Mouse (Mus musculus) retina, embryonic 14.5 days (tissue): Measurements from ENCODE around the gene Cox10.
"Not testable (repeated sequence)": the region's sequence is repeated elsewhere in the genome, so short reads cannot be mapped to it uniquely, and the experiment has no call there.

Experiments used
- DNase-seq: peaks from one replicate; pipeline ENCODE4 v3.0.0-alpha.2; 2015; ENCODE audit warnings: low spot score

Gene Cox10

DNA sequence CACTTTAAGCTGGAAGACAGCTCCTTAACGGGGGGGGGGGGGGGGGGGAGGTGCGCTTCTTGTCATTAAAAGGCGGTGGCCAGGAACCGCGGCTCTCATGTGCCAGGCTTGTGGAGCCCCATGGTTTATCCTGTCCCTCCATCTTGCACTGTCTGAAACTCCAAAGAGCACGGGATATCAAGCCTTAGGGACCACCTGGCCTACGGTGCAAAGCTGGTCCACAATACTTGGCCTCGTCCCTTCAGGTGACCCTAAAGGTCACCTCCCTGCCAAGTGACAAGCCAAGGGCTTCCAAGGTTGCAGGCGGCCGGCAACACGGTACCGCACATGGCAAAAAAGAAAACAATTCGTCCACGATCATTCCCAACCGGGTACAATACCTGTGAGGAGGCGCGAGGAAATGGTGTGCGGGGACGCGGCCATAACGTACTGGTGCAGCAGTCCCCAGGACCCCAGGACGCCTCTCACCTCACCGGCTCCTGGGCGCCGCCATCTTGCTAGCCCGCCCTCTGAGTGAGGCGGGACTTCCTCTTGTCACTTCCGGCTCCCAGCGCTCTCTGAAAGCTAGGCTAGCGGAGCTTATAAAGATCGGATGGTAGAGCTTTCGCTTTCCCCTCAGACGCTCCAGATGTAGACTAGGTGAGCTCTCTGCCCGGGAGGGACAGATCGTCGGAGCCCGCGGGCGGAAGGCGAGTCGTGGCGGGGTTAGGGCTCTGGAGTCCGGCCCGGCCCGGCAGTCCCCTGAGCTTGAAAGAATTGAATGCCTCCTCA lies at the start of gene Cox10:
TSS of gene Cox10 (minus strand) at position 513 of the 771 bp plus-strand sequence.
- peak; percentile 93 for DNase-seq

DNA sequence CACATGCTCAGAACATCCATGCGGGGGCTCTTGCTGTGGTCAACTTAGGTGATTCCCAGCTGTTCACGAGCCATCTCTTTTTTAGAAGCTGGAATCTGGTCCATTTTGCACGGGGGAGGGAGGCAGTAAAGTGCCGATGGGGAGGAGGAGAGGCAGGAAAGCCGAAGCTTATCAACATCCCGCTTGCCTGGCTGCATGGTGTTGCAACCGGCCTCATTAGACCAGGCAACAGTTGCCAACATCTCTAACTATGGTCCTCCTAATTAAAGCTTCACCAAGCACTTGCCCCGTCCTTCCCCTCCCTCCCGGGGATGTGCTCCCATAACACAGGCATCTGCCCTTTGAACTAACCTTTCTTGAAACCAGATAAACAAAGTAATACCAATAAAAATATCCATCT lies 48.7 kb upstream of the Cox10 start:
- DNase-seq = no peak

DNA sequence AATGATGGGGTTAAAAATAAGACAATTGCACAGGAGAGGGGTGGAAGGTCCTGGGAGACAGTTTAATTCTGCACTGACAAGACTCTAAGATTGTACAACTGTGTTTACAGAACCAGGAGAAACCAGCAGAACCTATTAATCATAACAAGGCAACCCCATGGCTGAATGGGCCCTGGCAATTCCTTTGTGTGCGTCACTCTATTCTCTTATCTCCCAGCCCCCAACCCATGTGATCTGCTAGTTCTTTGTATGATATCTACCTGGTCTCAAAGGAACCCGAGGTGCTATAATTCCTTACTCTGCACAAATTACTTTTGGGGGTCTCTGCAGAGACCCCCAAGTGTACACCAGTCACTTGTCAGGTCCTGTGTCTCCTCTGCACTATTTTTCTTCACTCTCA lies 46.2 kb upstream of the Cox10 start:
- DNase-seq = no peak

DNA sequence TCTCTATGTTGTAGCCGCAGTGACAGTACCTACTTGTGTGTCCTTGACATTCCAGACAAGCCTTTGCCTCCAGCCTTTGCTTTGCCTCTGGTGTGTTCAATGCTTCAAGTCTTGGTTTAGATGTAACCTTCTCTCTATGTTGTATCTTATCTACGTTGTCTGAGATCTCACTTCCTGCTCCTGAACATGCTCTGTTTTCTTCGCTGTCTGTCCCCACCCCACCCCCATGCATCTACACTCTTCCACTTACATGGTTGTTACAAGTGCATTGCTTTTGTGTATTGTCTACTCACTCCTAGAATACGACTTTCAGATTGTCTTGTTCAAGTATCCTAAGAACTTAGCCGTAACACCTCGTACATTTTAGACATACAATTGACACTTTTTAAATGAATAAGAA lies 43.9 kb upstream of the Cox10 start:
- not testable (repeated sequence) for DNase-seq

DNA sequence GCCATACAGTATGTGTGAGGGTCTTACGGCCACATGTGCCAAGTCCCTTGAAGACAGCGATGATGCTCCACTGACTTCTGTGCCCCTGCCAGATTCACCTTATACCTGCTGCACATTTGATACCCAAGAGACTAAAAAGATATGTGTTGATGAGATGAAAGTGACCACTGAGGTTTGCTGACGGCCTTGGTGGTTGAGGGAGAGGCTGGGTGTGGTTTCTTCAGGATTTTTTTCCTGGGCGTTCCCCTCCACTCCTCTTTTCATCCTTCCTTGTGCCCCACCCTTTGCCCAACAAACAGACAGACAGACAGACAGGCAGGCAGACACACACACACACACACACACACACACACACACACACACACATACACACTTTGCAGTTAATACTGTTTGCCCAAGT lies 37.4 kb upstream of the Cox10 start:
- no peak for DNase-seq

DNA sequence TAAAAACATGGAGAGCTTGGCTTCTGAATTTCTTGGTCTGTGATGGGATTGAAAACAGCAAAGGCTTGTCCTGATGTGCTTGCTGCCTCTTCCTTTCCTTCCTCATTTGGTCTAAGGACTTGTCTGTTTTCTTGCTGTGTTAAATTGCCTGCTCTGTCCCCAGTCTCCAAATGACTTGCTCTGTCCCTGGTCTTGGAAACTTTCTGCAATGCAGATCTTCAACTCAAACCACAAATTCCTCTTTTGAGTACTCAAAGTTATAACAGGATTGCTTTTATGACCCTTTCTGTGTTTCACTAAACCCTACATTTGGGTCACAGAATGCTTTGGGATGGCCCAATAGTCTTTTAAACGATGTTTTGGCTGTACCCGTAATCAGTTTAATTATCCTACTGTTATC lies 36.6 kb upstream of the Cox10 start:
- DNase-seq = no peak

DNA sequence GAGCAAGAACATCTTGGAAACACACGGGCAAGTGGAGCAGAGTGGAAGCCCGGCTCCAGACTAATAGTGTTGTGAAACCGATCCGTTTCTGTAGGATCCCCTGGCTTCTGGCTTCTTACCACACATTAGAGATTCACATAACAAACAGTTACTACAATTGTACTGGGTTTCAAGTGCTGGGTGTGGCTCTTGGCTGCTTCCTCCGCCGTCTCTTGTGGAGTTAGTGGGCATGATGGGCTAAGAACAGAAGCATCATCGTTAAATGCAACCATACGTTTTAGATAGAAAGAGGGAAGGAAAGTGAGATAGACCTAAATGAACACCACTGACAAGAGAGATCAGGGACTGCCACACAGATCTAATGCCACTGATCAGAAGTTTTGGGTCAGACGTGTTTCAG lies 35.8 kb upstream of the Cox10 start:
- DNase-seq = no peak

DNA sequence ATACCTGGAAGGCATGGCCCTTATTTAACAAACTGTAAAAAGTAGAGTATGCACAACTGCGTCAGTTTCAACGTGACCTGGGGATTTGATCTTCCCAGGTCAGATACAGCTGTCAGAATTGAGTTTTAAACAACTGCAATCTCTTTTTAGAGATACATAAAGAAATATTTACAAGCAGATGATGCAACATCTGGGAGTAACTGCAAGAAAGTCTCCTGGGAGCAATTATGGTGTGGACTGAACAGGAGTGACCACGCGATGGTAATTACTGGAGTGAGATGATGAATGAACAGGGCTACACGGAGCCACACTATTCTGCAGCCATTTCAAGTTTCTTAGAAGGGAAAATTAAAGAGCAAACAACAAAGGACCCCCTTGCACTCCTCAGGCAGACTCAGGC lies 20.8 kb upstream of the Cox10 start:
- no peak for DNase-seq

DNA sequence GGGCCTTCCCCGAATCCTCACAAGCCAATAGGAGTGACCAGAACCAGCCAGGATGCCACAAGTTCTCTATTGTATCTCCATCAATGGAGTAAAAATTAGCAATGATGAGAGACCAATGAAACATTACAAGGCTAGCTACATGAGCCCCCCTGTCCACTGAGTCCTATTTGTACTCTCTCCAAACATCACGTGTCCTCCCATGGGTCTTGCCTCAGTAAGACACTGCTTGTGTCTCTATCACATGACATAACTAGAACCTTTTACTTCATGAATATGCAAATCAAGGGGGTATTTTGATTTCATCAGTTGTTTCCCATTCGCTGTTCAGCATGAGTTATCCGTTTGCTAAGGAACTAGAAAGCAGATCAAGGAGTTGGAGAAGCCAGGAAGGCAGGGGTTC lies 13.8 kb upstream of the Cox10 start:
- no peak for DNase-seq

DNA sequence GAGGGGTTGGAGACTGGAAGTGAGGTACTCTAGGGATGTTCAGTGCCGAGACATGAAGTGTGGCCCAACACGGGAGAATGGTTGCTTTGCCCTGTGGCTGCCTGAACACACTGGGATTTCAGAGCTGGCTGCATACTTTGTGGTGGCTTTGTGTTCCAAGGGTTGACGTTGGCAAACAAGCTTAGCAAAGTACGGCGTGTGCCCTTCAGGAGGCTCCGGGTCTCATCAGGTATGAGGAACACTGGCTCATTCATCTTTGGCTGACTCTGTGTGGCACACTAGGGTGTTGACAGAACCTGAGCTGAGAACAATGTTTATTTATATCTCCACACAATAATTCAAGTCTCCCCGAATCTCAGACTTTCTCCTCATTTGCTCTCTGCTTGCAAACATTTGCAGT lies 11.9 kb upstream of the Cox10 start:
- DNase-seq = no peak

DNA sequence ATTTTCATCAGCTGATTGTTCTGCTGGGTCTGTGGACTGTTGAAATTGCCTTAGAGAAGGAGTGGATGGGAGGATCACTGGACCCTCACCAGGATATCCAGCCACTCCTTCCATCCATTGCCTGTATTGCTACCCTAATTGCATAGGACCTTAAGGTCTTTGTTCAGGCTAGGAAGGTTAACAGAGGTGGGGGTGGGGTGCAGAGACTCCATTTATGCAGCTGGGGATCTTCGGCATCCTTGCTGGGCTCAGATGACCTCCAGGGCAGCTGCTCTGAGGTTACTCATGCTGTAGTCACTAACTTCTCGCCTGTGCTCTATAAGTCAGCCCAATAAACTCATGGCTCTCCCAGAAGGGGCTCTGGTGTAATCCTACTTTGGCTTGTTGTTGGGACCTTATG lies 10.4 kb upstream of the Cox10 start:
- no peak for DNase-seq

DNA sequence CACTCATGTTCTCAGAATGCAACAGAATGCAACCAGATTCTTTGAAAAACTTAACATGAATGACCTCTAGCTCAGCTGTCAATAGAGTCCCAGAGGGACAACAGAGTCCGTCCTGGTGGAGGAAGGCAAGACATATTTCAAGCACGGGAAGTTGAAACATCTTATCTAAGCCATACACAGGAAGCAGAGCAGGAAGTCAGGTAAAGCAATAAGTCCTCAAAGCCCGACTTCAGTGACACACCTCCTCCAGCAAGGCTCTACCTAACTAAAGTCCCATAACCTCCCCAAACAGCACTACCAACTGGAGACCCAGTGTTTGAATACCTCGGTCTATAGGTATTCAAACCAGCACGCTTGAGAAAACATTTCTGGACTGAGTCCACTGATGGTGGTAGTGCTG lies 6.6 kb upstream of the Cox10 start:
- no peak for DNase-seq

DNA sequence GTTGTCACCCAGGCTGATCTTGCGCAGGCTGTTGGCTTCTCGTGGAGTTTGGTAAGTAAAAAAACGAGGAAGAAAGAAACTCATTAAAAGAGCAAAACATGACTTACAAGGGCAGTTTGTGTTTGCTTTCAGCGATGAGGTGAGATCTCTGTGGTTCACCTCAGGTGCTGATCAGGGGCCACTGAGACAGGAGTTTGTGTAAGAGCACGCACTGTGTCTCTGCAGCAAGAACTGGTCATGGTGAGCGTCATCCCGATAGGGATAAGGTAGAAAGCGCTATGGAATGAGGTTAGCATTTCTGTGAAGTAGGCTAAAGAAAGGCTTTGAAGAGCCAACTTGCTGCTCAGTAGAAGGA lies 436 bp upstream of the Cox10 start:
- no peak for DNase-seq

DNA sequence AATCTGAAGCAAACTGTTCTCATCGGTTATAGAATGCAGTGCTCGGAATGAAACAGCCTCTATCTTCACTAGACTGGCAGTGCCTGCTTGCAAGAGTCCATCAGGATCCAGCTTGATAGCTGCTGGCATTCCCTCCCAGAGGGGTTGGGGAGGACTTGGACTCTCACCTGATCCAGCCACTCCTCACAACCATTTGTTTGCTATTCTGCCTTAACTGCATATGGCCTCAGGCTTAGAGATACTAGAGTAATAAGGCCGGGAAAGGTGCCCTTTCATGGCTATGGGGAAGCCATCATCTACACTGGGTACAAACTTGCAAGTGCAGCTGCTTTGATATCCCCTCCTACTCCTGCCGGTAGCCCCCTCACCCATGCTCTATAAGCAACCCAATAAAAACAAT lies 3.1 kb downstream of the Cox10 start:
- no peak for DNase-seq

DNA sequence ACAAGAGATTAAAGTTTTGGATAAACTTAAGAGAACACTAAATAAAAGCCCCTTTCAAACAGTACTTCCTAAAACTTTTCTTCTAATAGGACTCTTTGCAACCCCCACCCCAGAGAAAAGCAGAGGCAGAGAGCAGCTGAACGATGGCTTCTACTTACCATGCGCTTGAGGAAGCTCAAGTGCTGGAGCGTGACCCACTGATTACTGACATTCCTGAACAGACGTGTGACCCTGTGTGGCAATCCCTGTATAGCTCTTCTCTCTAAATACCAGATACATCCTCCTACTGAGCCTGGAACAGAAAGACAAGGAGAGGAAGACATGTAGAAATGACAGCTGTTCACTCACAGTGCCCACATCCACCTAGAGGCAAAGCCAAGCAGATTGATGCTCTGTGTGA lies 5.9 kb downstream of the Cox10 start:
- DNase-seq = no peak

DNA sequence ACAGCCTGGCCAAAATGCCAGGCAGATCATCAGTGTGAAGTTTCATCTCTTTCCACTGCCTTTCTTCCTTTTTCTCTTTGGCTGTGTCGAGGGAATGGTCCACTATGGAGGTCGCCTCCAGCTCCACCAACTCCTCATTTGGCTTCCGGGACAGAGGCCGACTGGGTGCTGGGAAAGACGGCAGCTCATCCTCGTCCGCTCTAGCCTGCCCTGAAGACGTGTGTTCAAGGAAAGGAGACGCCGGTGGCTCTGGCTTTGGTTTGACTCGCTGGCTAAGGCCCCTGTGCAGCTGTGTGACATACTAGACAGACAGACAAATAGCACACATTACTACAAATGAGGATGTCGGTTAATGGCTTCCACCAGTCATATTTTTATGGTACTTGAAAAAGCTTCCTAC lies 7.7 kb downstream of the Cox10 start:
- no peak for DNase-seq

DNA sequence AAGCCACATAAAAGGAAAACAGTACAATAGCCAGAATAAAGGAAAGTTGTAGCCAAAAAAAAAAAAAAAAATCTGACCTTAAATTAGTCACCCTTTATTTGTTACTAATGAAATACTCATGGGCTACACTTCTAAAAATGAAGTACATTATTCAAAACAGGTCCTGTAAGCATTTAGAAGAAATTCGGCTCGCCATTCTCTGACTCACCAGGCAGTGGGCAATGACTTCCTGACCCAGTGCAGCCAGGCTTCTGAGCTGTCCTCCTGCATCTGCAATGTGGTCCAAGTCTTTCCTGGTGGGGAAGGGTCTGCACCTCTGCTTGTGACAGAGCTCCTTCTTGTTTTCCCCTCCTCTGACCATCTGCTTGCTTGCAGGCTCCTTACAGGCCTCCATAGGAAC lies 13.3 kb downstream of the Cox10 start:
- DNase-seq = no peak

DNA sequence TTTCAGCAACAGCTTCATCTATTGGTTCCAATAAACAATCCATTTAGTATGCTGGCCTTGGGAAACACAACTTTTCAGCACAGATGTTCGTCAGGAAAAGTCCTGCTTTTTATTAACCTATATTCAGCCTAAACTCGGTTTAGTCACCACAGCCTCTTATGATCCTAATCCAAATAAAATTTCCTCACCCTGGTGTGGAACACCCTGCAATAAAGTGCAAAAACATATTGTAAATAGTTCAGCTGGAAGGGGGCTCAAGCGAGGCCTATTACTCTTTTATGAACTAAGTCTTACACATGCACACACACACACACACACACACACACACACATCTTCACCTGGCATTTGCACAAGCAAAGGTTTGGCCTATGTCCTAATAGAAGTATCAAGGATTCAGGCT lies 16.1 kb downstream of the Cox10 start:
- DNase-seq = no peak

DNA sequence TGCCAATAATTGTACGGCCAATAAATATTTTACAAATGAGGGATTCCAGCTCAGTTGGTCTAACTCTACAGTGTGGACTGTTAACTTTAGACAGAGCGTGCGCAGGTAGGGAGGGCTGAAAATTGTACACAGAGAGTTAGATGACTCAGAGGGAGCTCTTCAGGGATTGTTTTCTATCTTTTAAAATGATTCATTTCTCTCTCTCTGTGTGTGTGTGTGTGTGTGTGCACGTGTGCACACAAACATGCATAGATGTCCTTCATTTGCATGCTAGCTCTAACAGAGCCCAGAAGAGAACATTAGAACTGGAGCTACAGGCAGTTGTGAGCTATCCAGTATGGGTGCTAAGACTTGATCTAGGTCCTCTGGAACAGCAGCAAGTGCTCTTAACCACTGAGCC lies 17.0 kb downstream of the Cox10 start:
- DNase-seq = no peak

DNA sequence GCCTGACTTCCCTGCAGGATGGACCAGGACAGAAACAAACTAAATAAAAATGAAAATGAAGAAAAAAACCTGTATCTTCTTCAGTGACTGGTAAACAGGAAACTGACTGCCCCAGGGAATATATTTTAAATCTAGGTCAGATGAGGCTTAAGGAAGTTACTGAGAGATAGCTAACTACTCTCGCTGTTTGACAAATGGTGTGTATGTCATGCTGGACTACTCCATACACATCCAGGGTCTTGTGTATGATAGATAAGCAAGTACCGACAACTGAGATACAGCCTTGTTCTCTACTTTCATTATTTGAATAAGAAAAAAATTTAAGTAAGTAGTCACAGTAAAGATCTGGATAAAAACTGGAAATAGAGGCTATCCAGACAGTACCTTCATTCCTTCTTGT lies 20.0 kb downstream of the Cox10 start:
- DNase-seq = no peak

DNA sequence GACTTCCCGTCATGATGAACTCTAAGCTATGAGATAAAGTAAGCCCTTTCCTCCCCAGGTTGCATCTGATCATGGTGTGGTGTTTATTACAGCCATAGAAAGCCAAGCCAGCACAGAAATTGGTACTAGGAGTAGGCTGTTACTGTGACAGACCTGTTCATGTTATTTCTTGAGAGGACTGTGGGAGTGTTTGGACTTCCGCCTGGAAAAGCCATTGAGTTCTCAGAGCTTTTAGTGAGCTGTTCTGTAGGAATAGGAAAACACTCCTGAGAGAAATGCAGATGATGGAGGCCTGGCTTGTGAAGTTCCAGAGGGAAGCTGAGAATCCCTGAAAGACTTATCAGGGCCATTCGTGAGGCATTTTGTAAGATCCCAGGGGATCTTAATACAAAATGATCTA lies 20.8 kb downstream of the Cox10 start:
- DNase-seq = no peak

DNA sequence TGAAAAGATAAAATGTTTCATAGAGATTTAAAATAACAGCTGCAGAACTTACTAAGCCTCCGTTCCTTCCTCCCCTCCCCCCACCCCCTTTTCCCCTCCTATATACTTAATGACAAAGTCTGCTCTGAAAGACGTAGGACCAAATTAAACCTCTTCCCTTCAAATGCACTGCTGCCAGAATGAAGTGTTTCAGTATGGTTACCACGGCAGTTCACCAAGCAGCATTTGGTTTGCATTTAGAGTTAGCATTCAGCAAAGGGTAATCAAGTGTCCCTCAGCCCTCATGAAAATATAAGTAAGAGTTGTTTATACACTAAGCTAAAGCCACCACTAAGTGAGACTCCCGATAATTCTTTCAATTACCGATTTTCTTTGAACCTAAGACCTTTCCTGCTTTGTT lies 25.9 kb downstream of the Cox10 start:
- no peak for DNase-seq

DNA sequence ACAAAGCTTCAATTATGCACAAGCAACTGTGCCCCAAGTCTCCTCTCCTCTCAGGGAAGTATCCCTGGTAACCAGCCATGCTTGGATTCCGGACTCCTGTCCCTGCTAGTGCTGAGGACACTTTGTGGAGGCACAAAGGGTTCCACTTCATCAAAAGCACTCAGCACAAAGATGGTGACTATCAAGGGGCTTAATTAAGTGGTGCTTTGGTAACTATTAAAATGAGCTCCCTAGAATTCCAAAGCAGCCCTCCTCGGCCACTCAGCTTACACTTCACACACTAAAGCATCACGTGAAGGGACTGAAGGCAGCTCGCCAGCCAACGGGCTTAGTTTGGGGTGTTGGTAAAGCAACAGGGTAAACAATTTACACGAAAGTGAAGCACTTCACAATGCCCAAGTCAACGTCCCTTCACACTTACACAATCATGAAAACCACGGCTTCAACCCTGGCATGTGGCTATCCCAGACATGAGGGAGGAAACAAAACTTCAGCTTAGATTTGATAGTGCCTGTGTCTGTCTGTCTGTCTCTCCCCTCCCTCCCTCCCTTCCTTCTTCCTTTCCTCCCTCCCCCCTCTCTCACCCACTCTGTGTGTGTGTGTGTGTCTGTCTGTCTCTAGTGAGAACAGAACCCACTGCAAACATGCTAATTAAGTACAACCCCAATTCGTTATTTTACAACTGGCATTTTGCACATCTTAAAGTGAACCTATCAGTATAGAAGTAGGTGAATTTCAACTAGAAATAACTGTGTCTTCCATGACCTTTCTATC lies 27.9 kb downstream of the Cox10 start:
- DNase-seq = peak; percentile 2

DNA sequence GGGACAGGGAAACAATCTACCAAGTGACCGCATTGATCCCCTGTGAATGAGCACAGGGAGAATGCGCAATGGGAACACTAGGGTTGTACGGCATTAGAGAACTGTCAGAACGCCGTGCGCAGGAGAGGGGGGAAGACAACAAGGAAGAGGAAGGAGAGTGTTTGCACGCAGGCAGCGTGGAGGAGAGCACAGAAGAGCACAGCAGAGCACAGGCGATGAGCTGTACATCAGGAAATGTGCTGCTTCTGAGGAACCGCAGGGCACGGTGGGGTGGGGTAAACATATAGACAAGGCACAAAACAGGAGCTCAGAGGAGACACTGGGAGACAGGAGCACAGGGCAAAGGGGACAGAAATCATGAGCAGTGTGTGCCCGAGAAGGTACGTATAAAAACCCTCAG lies 31.8 kb downstream of the Cox10 start:
- DNase-seq = no peak
